Mouse (Mus musculus): ENCODE results near the gene Syf2. TPM values are rescaled to one million over a fixed set of nuclear protein-coding genes. Genes with fewer than 3 reads are reported as not detected.

Syf2 gene
- polyA plus RNA-seq, 1 experiment from 2014 or later = 73.8 TPM

GRCm38 (mm10) chr4:134925206-134925605 lies 5.5 kb upstream of the Syf2 start:
- Histone ChIP-seq H3K27me3 (no peaks in the 10 kb centered on the region), H3K9me3 (no peaks in the 10 kb centered on the region), H3K4me2 (peak overlapping the region; percentile 69), H3K4me1 (peaks cover 21% of the 10 kb centered on the region), H3K4me3 (peak overlapping the region; percentile 85), H3K27ac (no peak overlapping the region), H3K9ac (peak overlapping the region; percentile 33; the same call in 1 of the 2 replicates), H3K36me3 (peaks cover 30% of the 10 kb centered on the region)
- ATAC-seq (ENCODE audit: borderline replicate concordance, extremely low read depth, low FRiP score, low TSS enrichment) = no peak
- 65% methylated on average over 8 of the region's 8 CpGs for WGBS

- Histone ChIP-seq H3K9me3 (no peaks in the 10 kb centered on the region), H3K4me1 (peaks cover 30% of the 10 kb centered on the region), H3K4me3 (no peak overlapping the region), H3K4me2 (no peak overlapping the region), H3K9ac (no peak overlapping the region), H3K27me3 (no peaks in the 10 kb centered on the region), H3K27ac (no peak overlapping the region), H3K36me3 (peaks cover 33% of the 10 kb centered on the region)
- ATAC-seq (ENCODE audit: borderline replicate concordance, extremely low read depth, low FRiP score, low TSS enrichment) = no peak
- 60% methylated on average over 5 of the region's 5 CpGs for WGBS
These were observed 2.8 kb upstream of the Syf2 start for GRCm38 (mm10) chr4:134927815-134928463.

GRCm38 (mm10) chr4:134928464-134928836 lies 2.2 kb upstream of the Syf2 start:
- Histone ChIP-seq H3K27me3 (no peaks in the 10 kb centered on the region), H3K27ac (no peak overlapping the region), H3K9ac (no peak overlapping the region), H3K4me2 (no peak overlapping the region), H3K4me1 (peaks cover 30% of the 10 kb centered on the region), H3K36me3 (peaks cover 38% of the 10 kb centered on the region), H3K4me3 (no peak overlapping the region), H3K9me3 (no peaks in the 10 kb centered on the region)
- no peak for ATAC-seq (ENCODE audit: borderline replicate concordance, extremely low read depth, low FRiP score, low TSS enrichment)
- WGBS = 75% methylated on average over 1 of the region's 1 CpGs

GRCm38 (mm10) chr4:134929536-134929935 lies 1.2 kb upstream of the Syf2 start:
- H3K36me3 ChIP-seq = peaks cover 49% of the 10 kb centered on the region
- no peaks in the 10 kb centered on the region for H3K27me3 ChIP-seq
- no peak overlapping the region for H3K4me3 ChIP-seq
- peaks cover 30% of the 10 kb centered on the region for H3K4me1 ChIP-seq
- 81% methylated on average over 4 of the region's 4 CpGs for WGBS
- no peak overlapping the region for H3K27ac ChIP-seq
- ATAC-seq (ENCODE audit: borderline replicate concordance, extremely low read depth, low FRiP score, low TSS enrichment) = no peak
- no peak overlapping the region for H3K4me2 ChIP-seq
- no peak overlapping the region for H3K9ac ChIP-seq
- no peaks in the 10 kb centered on the region for H3K9me3 ChIP-seq

- H3K9ac ChIP-seq = peak overlapping the region; percentile 34; the same call in 1 of the 2 replicates
These were observed 508 bp upstream of the Syf2 start for GRCm38 (mm10) chr4:134930190-134930589.

GRCm38 (mm10) chr4:134937240-134938176 lies 6.8 kb downstream of the Syf2 start:
- ATAC-seq (ENCODE audit: borderline replicate concordance, extremely low read depth, low FRiP score, low TSS enrichment) = no peak; the same call in 1 of the 2 replicates
- Histone ChIP-seq H3K27ac (no peak overlapping the region), H3K9ac (no peak overlapping the region), H3K9me3 (no peaks in the 10 kb centered on the region), H3K4me2 (no peak overlapping the region), H3K27me3 (peaks cover 9% of the 10 kb centered on the region; the same call in 1 of the 2 replicates), H3K4me3 (no peak overlapping the region), H3K4me1 (no peaks in the 10 kb centered on the region), H3K36me3 (peaks cover 46% of the 10 kb centered on the region)
- WGBS = 43% methylated on average over 17 of the region's 17 CpGs

More at GRCm38 (mm10) chr4:134930190-134930589, 508 bp upstream of the Syf2 start:
- H3K4me3 ChIP-seq = peak overlapping the region; percentile 90
- H3K27me3 ChIP-seq = no peaks in the 10 kb centered on the region
- no peak for ATAC-seq (ENCODE audit: borderline replicate concordance, extremely low read depth, low FRiP score, low TSS enrichment)
- peak overlapping the region; percentile 84 for H3K4me2 ChIP-seq
- peaks cover 28% of the 10 kb centered on the region for H3K4me1 ChIP-seq
- H3K9me3 ChIP-seq = no peaks in the 10 kb centered on the region
- H3K36me3 ChIP-seq = peaks cover 54% of the 10 kb centered on the region
- WGBS = 23% methylated on average over 9 of the region's 9 CpGs
- peak overlapping the region; percentile 29; the same call in 1 of the 2 replicates for H3K27ac ChIP-seq

- WGBS = 51% methylated on average over 9 of the region's 9 CpGs
- Histone ChIP-seq H3K4me2 (peak overlapping the region; percentile 31), H3K4me3 (no peak overlapping the region)
These were observed 9.2 kb downstream of the Syf2 start for GRCm38 (mm10) chr4:134939900-134940299.

GRCm38 (mm10) chr4:134943758-134944538 lies 13.2 kb downstream of the Syf2 start:
- H3K27ac ChIP-seq = no peak overlapping the region
- H3K9ac ChIP-seq = no peak overlapping the region
- H3K4me2 ChIP-seq = no peak overlapping the region
- H3K36me3 ChIP-seq = no peaks in the 10 kb centered on the region
- H3K4me3 ChIP-seq = no peak overlapping the region
- H3K9me3 ChIP-seq = no peaks in the 10 kb centered on the region
- H3K27me3 ChIP-seq = peaks cover 39% of the 10 kb centered on the region
- WGBS = 28% methylated on average over 27 of the region's 27 CpGs
- H3K4me1 ChIP-seq = peaks cover 9% of the 10 kb centered on the region
- peak; percentile 29; the same call in 1 of the 2 replicates for ATAC-seq (ENCODE audit: borderline replicate concordance, extremely low read depth, low FRiP score, low TSS enrichment)

More at GRCm38 (mm10) chr4:134939900-134940299, 9.2 kb downstream of the Syf2 start:
- peaks cover 31% of the 10 kb centered on the region for H3K27me3 ChIP-seq
- H3K9ac ChIP-seq = no peak overlapping the region
- no peak overlapping the region for H3K27ac ChIP-seq
- no peak for ATAC-seq (ENCODE audit: borderline replicate concordance, extremely low read depth, low FRiP score, low TSS enrichment)
- H3K36me3 ChIP-seq = peaks cover 24% of the 10 kb centered on the region
- 0 out of 2 replicates have a peak, but pooled peaks cover 3% of the 10 kb centered on the region for H3K4me1 ChIP-seq
- H3K9me3 ChIP-seq = no peaks in the 10 kb centered on the region

GRCm38 (mm10) chr4:134946024-134946744 lies 15.5 kb downstream of the Syf2 start:
- Histone ChIP-seq H3K4me1 (peaks cover 17% of the 10 kb centered on the region), H3K27ac (no peak overlapping the region), H3K27me3 (peaks cover 36% of the 10 kb centered on the region), H3K4me2 (peak overlapping the region; percentile 44), H3K9ac (no peak overlapping the region), H3K9me3 (no peaks in the 10 kb centered on the region), H3K36me3 (no peaks in the 10 kb centered on the region), H3K4me3 (no peak overlapping the region)
- peak; percentile 46; the same call in 1 of the 2 replicates for ATAC-seq (ENCODE audit: borderline replicate concordance, extremely low read depth, low FRiP score, low TSS enrichment)
- 6% methylated on average over 17 of the region's 17 CpGs for WGBS

- peak overlapping the region; percentile 24; the same call in 1 of the 2 replicates for H3K27ac ChIP-seq
- H3K27me3 ChIP-seq = peaks cover under 1% of the 10 kb centered on the region; the same call in 1 of the 2 replicates
- no peak overlapping the region for H3K4me3 ChIP-seq
- ATAC-seq (ENCODE audit: borderline replicate concordance, extremely low read depth, low FRiP score, low TSS enrichment) = peak; percentile 76
- no peaks in the 10 kb centered on the region for H3K9me3 ChIP-seq
- no peak overlapping the region for H3K9ac ChIP-seq
- no peaks in the 10 kb centered on the region for H3K36me3 ChIP-seq
- peaks cover 14% of the 10 kb centered on the region for H3K4me1 ChIP-seq
- WGBS = 14% methylated on average over 11 of the region's 11 CpGs
- H3K4me2 ChIP-seq = no peak overlapping the region; the same call in 1 of the 2 replicates
These were observed 19.9 kb downstream of the Syf2 start for GRCm38 (mm10) chr4:134950518-134951091.
